ENCODE assay signal across 21 mouse cellular contexts in genomic region chr12:88953801-88954200, GRCm38 (mm10).
DNase-seq lines count a peak whose midpoint lies in the region; ATAC-seq and TF ChIP-seq lines count a peak whose summit lies in the region.
"Had no signal": no experiment of that assay in that cellular context is flagged by ENCODE, and none has a peak within 500 bp of the region (broad histone marks: within the 10 kb centered on the region; RNA-seq: fewer than 3 reads in every experiment).

No protein-coding gene starts in this region.

- intact Hi-C loops in heart, postnatal 14 days (cut with DNase I) = no loop called here
- intact Hi-C loops in left cerebral cortex, postnatal 25 days (cut with DNase I) = loop anchor here (5.0 kb wide), 1 partner anchor 182 kb away; no protein-coding TSS in a partner anchor

- WGBS in heart, embryonic 10.5 days = 62% methylated on average over 4 of the region's 4 CpGs
- 61% methylated on average over 4 of the region's 4 CpGs for WGBS in hindbrain, postnatal 0 days
- 69% methylated on average over 4 of the region's 4 CpGs for WGBS in hindbrain, embryonic 10.5 days

- no peak for ATAC-seq in hindbrain, postnatal 0 days
- ATAC-seq: forebrain, postnatal 0 days; inflammation-experienced regulatory T-cells, adult 6 months; liver, postnatal 0 days; midbrain, embryonic 16.5 days had no signal

- TF ChIP-seq POLR2A in CH12.LX (IDR thresholded peaks at IDR 0.05; ENCODE audit: low read depth, low read length) = no peak

- no peak for TF ChIP-seq EP300 in CH12.LX (IDR thresholded peaks at IDR 0.05; ENCODE audit: low read length)

- peak overlapping the region; percentile 18; the same call in 1 of the 2 replicates for H3K4me3 ChIP-seq in heart, embryonic 10.5 days
- H3K4me3 ChIP-seq in hindbrain, postnatal 0 days (ENCODE audit: low read length) = no peak overlapping the region
- H3K4me3 ChIP-seq in hindbrain, embryonic 10.5 days = no peak overlapping the region
- no peak overlapping the region for H3K4me3 ChIP-seq in CH12.LX (replicated peaks in 1 of 3; ENCODE audit: low read depth in 2 of 3, low read length in 2 of 3, poor library complexity in 1 of 3)
- H3K4me3 ChIP-seq: embryonic facial prominence, embryonic 13.5 days had no signal

- H3K36me3 ChIP-seq in heart, embryonic 10.5 days = no peaks in the 10 kb centered on the region
- no peaks in the 10 kb centered on the region for H3K36me3 ChIP-seq in hindbrain, postnatal 0 days (ENCODE audit: insufficient read depth, low read length)
- no peaks in the 10 kb centered on the region for H3K36me3 ChIP-seq in hindbrain, embryonic 10.5 days
- H3K36me3 ChIP-seq in CH12.LX (replicated peaks in 1 of 2; ENCODE audit: control insufficient read depth in 1 of 2, insufficient read depth in 1 of 2, low read length in 1 of 2) = no peaks in the 10 kb centered on the region
- H3K36me3 ChIP-seq: embryonic facial prominence, embryonic 13.5 days had no signal

- H3K4me2 ChIP-seq in hindbrain, postnatal 0 days (ENCODE audit: low read depth, low read length) = no peak overlapping the region
- 0 out of 2 replicates have a peak overlapping the region, but pooled peaks have one; percentile 52 for H3K4me2 ChIP-seq in CH12.LX (ENCODE audit: insufficient read depth, low read depth, poor library complexity, severe bottlenecking)
- H3K4me2 ChIP-seq: embryonic facial prominence, embryonic 13.5 days had no signal

- no peak for DNase-seq in heart, embryonic 10.5 days (ENCODE audit: low spot score)
- no peak for DNase-seq in heart, postnatal 14 days
- no peak for DNase-seq in hindbrain, postnatal 0 days (ENCODE audit: low spot score)
- DNase-seq in hindbrain, embryonic 10.5 days (ENCODE audit: low spot score) = no peak
- no peak for DNase-seq in CH12.LX (ENCODE audit: extremely low read depth)
- peak; percentile 35 to 79 for DNase-seq in left cerebral cortex, postnatal 25 days (ENCODE audit: low spot score in 2 of 2)
- DNase-seq in lung, postnatal 36 days = no peak
- DNase-seq: adrenal gland, postnatal 10 days; cerebellum, adult 2 months; forebrain, postnatal 0 days; gastrocnemius, postnatal 25 days; kidney, adult 9 months; kidney, postnatal 36 days; liver; liver, postnatal 0 days; lung, postnatal 14 days; thymus, postnatal 25 days had no signal

- in situ Hi-C loops in CH12.LX (cut with MboI; ENCODE audit: low pct_ligation_motif_present, low pct_unique_long_range_greater_than_20kb, low sequenced_read_pairs) = no loop called here

- dilution Hi-C loops in CH12.LX (cut with MboI; ENCODE audit: extremely low pct_ligation_motif_present, extremely low pct_unique_long_range_greater_than_20kb, low sequenced_read_pairs) = no loop called here

- peaks cover 13% of the 10 kb centered on the region for H3K4me1 ChIP-seq in heart, embryonic 10.5 days
- H3K4me1 ChIP-seq in hindbrain, postnatal 0 days (ENCODE audit: insufficient read depth, low read length) = no peaks in the 10 kb centered on the region
- no peaks in the 10 kb centered on the region for H3K4me1 ChIP-seq in hindbrain, embryonic 10.5 days (replicated peaks)
- peaks cover 0 to 7% of the 10 kb centered on the region in 2 experiments; a peak in 1 of 4 replicates for H3K4me1 ChIP-seq in CH12.LX (ENCODE audit: control insufficient read depth in 1 of 2, insufficient read depth in 2 of 2)
- H3K4me1 ChIP-seq: embryonic facial prominence, embryonic 13.5 days had no signal

- H3K27ac ChIP-seq in heart, embryonic 10.5 days = no peak overlapping the region
- H3K27ac ChIP-seq in hindbrain, postnatal 0 days = no peak overlapping the region
- no peak overlapping the region for H3K27ac ChIP-seq in hindbrain, embryonic 10.5 days
- H3K27ac ChIP-seq in CH12.LX (ENCODE audit: insufficient read depth, low read depth) = no peak overlapping the region
- H3K27ac ChIP-seq: embryonic facial prominence, embryonic 13.5 days; stomach, postnatal 0 days had no signal

- 0 out of 2 replicates have a peak overlapping the region, but pooled peaks have one; percentile 13 for H3K9ac ChIP-seq in hindbrain, postnatal 0 days (replicated peaks; ENCODE audit: low read length)
- no peak overlapping the region for H3K9ac ChIP-seq in CH12.LX (ENCODE audit: insufficient read depth, low read depth)
- H3K9ac ChIP-seq: embryonic facial prominence, embryonic 13.5 days; forebrain, postnatal 0 days; liver, postnatal 0 days had no signal

- no peak for TF ChIP-seq RAD21 in CH12.LX (IDR thresholded peaks at IDR 0.05; ENCODE audit: low read depth, low read length)

- TF ChIP-seq CTCF in hindbrain, postnatal 0 days (IDR thresholded peaks at IDR 0.05; ENCODE audit: low read depth) = no peak
- TF ChIP-seq CTCF in CH12.LX (conservative IDR thresholded peaks at IDR 0.05 in 1 of 2, IDR thresholded peaks at IDR 0.05 in 1 of 2; ENCODE audit: low read depth in 2 of 2, low read length in 2 of 2) = no peak

- H3K79me2 ChIP-seq in CH12.LX (replicated peaks; ENCODE audit: control insufficient read depth, extremely low read depth, insufficient read depth, poor library complexity, severe bottlenecking) = no peaks in the 10 kb centered on the region

- no peaks in the 10 kb centered on the region for H3K27me3 ChIP-seq in heart, embryonic 10.5 days (ENCODE audit: insufficient read depth, poor library complexity, severe bottlenecking)
- no peaks in the 10 kb centered on the region for H3K27me3 ChIP-seq in hindbrain, postnatal 0 days (ENCODE audit: insufficient read depth, low read length)
- no peaks in the 10 kb centered on the region for H3K27me3 ChIP-seq in hindbrain, embryonic 10.5 days (ENCODE audit: insufficient read depth, poor library complexity, severe bottlenecking)
- H3K27me3 ChIP-seq in CH12.LX (replicated peaks) = no peaks in the 10 kb centered on the region
- H3K27me3 ChIP-seq: embryonic facial prominence, embryonic 13.5 days had no signal

- no peaks in the 10 kb centered on the region for H3K9me3 ChIP-seq in heart, embryonic 10.5 days
- H3K9me3 ChIP-seq in hindbrain, postnatal 0 days (ENCODE audit: low read length) = no peaks in the 10 kb centered on the region
- no peaks in the 10 kb centered on the region for H3K9me3 ChIP-seq in hindbrain, embryonic 10.5 days
- no peaks in the 10 kb centered on the region for H3K9me3 ChIP-seq in CH12.LX (replicated peaks; ENCODE audit: low read length)
- H3K9me3 ChIP-seq: embryonic facial prominence, embryonic 13.5 days had no signal

TF ChIP-seq in CH12.LX, 34 proteins besides CTCF, POLR2A, EP300 and RAD21:
- TF ChIP-seq ZC3H11A (IDR thresholded peaks at IDR 0.05; ENCODE audit: low read depth, low read length) = no peak
- no peak for TF ChIP-seq USF2 (conservative IDR thresholded peaks at IDR 0.05; ENCODE audit: low read depth, low read length)
TF ChIP-seq in CH12.LX: peak in this region for 0.

Comparison
In these comparisons a context has a peak if more than half of its experiments do, and no peak if none do; other contexts are left out.
1. DNase-seq: peak in left cerebral cortex, postnatal 25 days (2 of 2); none in heart, embryonic 10.5 days (single experiment), heart, postnatal 14 days (0 of 2), hindbrain, postnatal 0 days (single experiment), hindbrain, embryonic 10.5 days (single experiment), CH12.LX (single experiment) and lung, postnatal 36 days (single experiment).